Mouse (Mus musculus): ENCODE results near the gene Gm13539. TPM values are rescaled to one million over a fixed set of nuclear protein-coding genes. Genes with fewer than 3 reads are reported as not detected.

The Gm13539 gene
- polyA plus RNA-seq (2015; fragmentation: Nextera tagmentation; extraction: Ambion mirVana), result not detected in 2 replicates

GRCm38 (mm10) chr2:25781957-25782356 lies at the start of gene Gm13539:
TSS of gene Gm13539 (plus strand) at chr2:25782257.

GRCm38 (mm10) chr2:25736709-25737108 lies 45.3 kb upstream of the Gm13539 start, which contains the start of gene Obp2b:
TSS of gene Obp2b (plus strand) at chr2:25737009.

GRCm38 (mm10) chr2:25765269-25765668 lies 16.8 kb upstream of the Gm13539 start, which contains the start of gene Lcn3:
TSS of gene Lcn3 (plus strand) at chr2:25765569.

GRCm38 (mm10) chr2:25776717-25777116 lies 5.3 kb upstream of the Gm13539 start, which contains the start of gene Lcn11:
TSS of gene Lcn11 (plus strand) at chr2:25777017.

GRCm38 (mm10) chr2:25815748-25816147 lies 33.7 kb downstream of the Gm13539 start, which contains the start of gene Glt6d1:
TSS of gene Glt6d1 (minus strand) at chr2:25815848.

GRCm38 (mm10) chr2:25822806-25823205 lies 40.7 kb downstream of the Gm13539 start, which contains the start of gene Lcn9:
TSS of gene Lcn9 (plus strand) at chr2:25823153.

Other genes with a start within 250 kb of the Gm13539 start
- 15.4 and 20.6 TPM in 2 replicates for gene Traf2, start 235.3 kb upstream of the Gm13539 start, polyA plus RNA-seq (2015; fragmentation: Nextera tagmentation; extraction: Ambion mirVana)
- gene Edf1, start 224.4 kb upstream of the Gm13539 start, polyA plus RNA-seq (2015; fragmentation: Nextera tagmentation; extraction: Ambion mirVana), result 273 and 345 TPM in 2 replicates
- 1.3 and 2.6 TPM in 2 replicates for gene Mamdc4, start 207.4 kb upstream of the Gm13539 start, polyA plus RNA-seq (2015; fragmentation: Nextera tagmentation; extraction: Ambion mirVana)
- gene Phpt1, start 207.0 kb upstream of the Gm13539 start, polyA plus RNA-seq (2015; fragmentation: Nextera tagmentation; extraction: Ambion mirVana), result 140 and 158 TPM in 2 replicates
- gene Ajm1, start 200.5 kb upstream of the Gm13539 start, polyA plus RNA-seq (2015; fragmentation: Nextera tagmentation; extraction: Ambion mirVana), result 1.3 and 2.1 TPM in 2 replicates
- 42.6 and 68.2 TPM in 2 replicates for gene Rabl6, start 173.7 kb upstream of the Gm13539 start, polyA plus RNA-seq (2015; fragmentation: Nextera tagmentation; extraction: Ambion mirVana)
- 0.50 and 0.87 TPM in 2 replicates for gene Ccdc183, start 164.6 kb upstream of the Gm13539 start, polyA plus RNA-seq (2015; fragmentation: Nextera tagmentation; extraction: Ambion mirVana)
- gene Tmem141, start 160.3 kb upstream of the Gm13539 start, polyA plus RNA-seq (2015; fragmentation: Nextera tagmentation; extraction: Ambion mirVana), result 124 and 149 TPM in 2 replicates
- gene Fcna, start 154.2 kb upstream of the Gm13539 start, polyA plus RNA-seq (2015; fragmentation: Nextera tagmentation; extraction: Ambion mirVana), result 55.5 and 82.4 TPM in 2 replicates
- gene Lcn8, start 129.1 kb upstream of the Gm13539 start, polyA plus RNA-seq (2015; fragmentation: Nextera tagmentation; extraction: Ambion mirVana), result not detected in 2 replicates
- gene Lcn5, start 124.3 kb upstream of the Gm13539 start, polyA plus RNA-seq (2015; fragmentation: Nextera tagmentation; extraction: Ambion mirVana), result 0.21 and 0.44 TPM in 2 replicates
- gene Lcn6, start 105.5 kb upstream of the Gm13539 start, polyA plus RNA-seq (2015; fragmentation: Nextera tagmentation; extraction: Ambion mirVana), result 0.48 TPM in 1 of 2 replicates, not detected in the other
- not detected in 2 replicates for gene Lcn10, start 99.5 kb upstream of the Gm13539 start, polyA plus RNA-seq (2015; fragmentation: Nextera tagmentation; extraction: Ambion mirVana)
- gene Obp2a, start 82.2 kb upstream of the Gm13539 start, polyA plus RNA-seq (2015; fragmentation: Nextera tagmentation; extraction: Ambion mirVana), result 3.7 and 14.1 TPM in 2 replicates
- 110 and 186 TPM in 2 replicates for gene Bmyc, start 75.5 kb upstream of the Gm13539 start, polyA plus RNA-seq (2015; fragmentation: Nextera tagmentation; extraction: Ambion mirVana)
- not detected in 2 replicates for gene Obp2b, start 45.2 kb upstream of the Gm13539 start, polyA plus RNA-seq (2015; fragmentation: Nextera tagmentation; extraction: Ambion mirVana)
- gene Lcn3, start 16.7 kb upstream of the Gm13539 start, polyA plus RNA-seq (2015; fragmentation: Nextera tagmentation; extraction: Ambion mirVana), result not detected in 2 replicates
- not detected in 2 replicates for gene Lcn11, start 5.2 kb upstream of the Gm13539 start, polyA plus RNA-seq (2015; fragmentation: Nextera tagmentation; extraction: Ambion mirVana)
- gene Glt6d1, start 33.6 kb downstream of the Gm13539 start, polyA plus RNA-seq (2015; fragmentation: Nextera tagmentation; extraction: Ambion mirVana), result not detected in 2 replicates
- not detected in 2 replicates for gene Lcn9, start 40.9 kb downstream of the Gm13539 start, polyA plus RNA-seq (2015; fragmentation: Nextera tagmentation; extraction: Ambion mirVana)
- gene Sohlh1, start 65.0 kb downstream of the Gm13539 start, polyA plus RNA-seq (2015; fragmentation: Nextera tagmentation; extraction: Ambion mirVana), result 0.09 TPM in 1 of 2 replicates, not detected in the other
- 3.0 and 3.6 TPM in 2 replicates for gene Kcnt1, start 81.5 kb downstream of the Gm13539 start, polyA plus RNA-seq (2015; fragmentation: Nextera tagmentation; extraction: Ambion mirVana)
- 8.6 and 10.9 TPM in 2 replicates for gene Camsap1, start 201.0 kb downstream of the Gm13539 start, polyA plus RNA-seq (2015; fragmentation: Nextera tagmentation; extraction: Ambion mirVana)
- 51.3 and 77.7 TPM in 2 replicates for gene Ubac1, start 239.5 kb downstream of the Gm13539 start, polyA plus RNA-seq (2015; fragmentation: Nextera tagmentation; extraction: Ambion mirVana)

Data from adrenal gland, postnatal 0 days (tissue).